Mouse (Mus musculus): ENCODE data around the gene Prn. TPM values are rescaled to one million over a fixed set of nuclear protein-coding genes. Genes with fewer than 3 reads are reported as not detected.

Gene Prn
- not detected in 2 replicates for polyA plus RNA-seq (2012; rRNA removed)

- H3K36me3 ChIP-seq (ENCODE audit: control insufficient read depth, insufficient read depth, low read length) = no peaks in the 10 kb centered on the region
- 6% methylated on average over 52 of the region's 52 CpGs for WGBS
- TF ChIP-seq POLR2A (IDR thresholded peaks at IDR 0.05; ENCODE audit: low read depth, low read length) (peak; percentile 63), CTCF (IDR thresholded peaks at IDR 0.05; ENCODE audit: extremely low read depth, insufficient read depth, insufficient read length, insufficient replicate concordance) (no peak)
Observed at GRCm38 (mm10) chr2:131909683-131910572, at the start of gene Prn, which contains the start of gene Prnp. TSS of gene Prn (plus strand) at chr2:131909957. TSS of gene Prnp (plus strand) at chr2:131909928.

GRCm38 (mm10) chr2:131862617-131863275, 47.0 kb upstream of the Prn start:
- DNase-seq (ENCODE audit: low read depth in 1 of 2, low spot score in 2 of 2) = no peak
- H3K4me3 ChIP-seq (ENCODE audit: extremely low read depth, insufficient read depth, insufficient read length) = no peak overlapping the region

More at GRCm38 (mm10) chr2:131909683-131910572, at the start of gene Prn, which contains the start of gene Prnp:
- Histone ChIP-seq H3K27ac (ENCODE audit: insufficient read depth, low read length) (peak within 1 kb of the TSS; percentile 47; the same call in 1 of the 2 replicates), H3K27me3 (ENCODE audit: control insufficient read depth, insufficient read depth, low read length) (no peaks in the 10 kb centered on the region), H3K4me1 (ENCODE audit: control insufficient read depth, insufficient read depth, insufficient read length) (no peaks in the 10 kb centered on the region), H3K4me3 (ENCODE audit: extremely low read depth, insufficient read depth, insufficient read length) (peak within 1 kb of the TSS; percentile 75)
- peak; percentile 71 to 86 for DNase-seq (ENCODE audit: low read depth in 1 of 2, low spot score in 2 of 2)

GRCm38 (mm10) chr2:131863472-131863871, 46.3 kb upstream of the Prn start:
- no peaks in the 10 kb centered on the region for H3K27me3 ChIP-seq (ENCODE audit: control insufficient read depth, insufficient read depth, low read length)
- H3K36me3 ChIP-seq (ENCODE audit: control insufficient read depth, insufficient read depth, low read length) = no peaks in the 10 kb centered on the region
- H3K4me3 ChIP-seq (ENCODE audit: extremely low read depth, insufficient read depth, insufficient read length) = no peak overlapping the region
- H3K4me1 ChIP-seq (ENCODE audit: control insufficient read depth, insufficient read depth, insufficient read length) = no peaks in the 10 kb centered on the region
- TF ChIP-seq CTCF (IDR thresholded peaks at IDR 0.05; ENCODE audit: extremely low read depth, insufficient read depth, insufficient read length, insufficient replicate concordance) (no peak), POLR2A (IDR thresholded peaks at IDR 0.05; ENCODE audit: low read depth, low read length) (no peak)
- no peak for DNase-seq (ENCODE audit: low read depth in 1 of 2, low spot score in 2 of 2)
- 74% methylated on average over 3 of the region's 3 CpGs for WGBS
- H3K27ac ChIP-seq (ENCODE audit: insufficient read depth, low read length) = no peak overlapping the region

More at GRCm38 (mm10) chr2:131862617-131863275, 47.0 kb upstream of the Prn start:
- Histone ChIP-seq H3K4me1 (ENCODE audit: control insufficient read depth, insufficient read depth, insufficient read length) (no peaks in the 10 kb centered on the region), H3K27ac (ENCODE audit: insufficient read depth, low read length) (no peak overlapping the region), H3K27me3 (ENCODE audit: control insufficient read depth, insufficient read depth, low read length) (no peaks in the 10 kb centered on the region), H3K36me3 (ENCODE audit: control insufficient read depth, insufficient read depth, low read length) (no peaks in the 10 kb centered on the region)
- WGBS = 83% methylated on average over 3 of the region's 3 CpGs
- TF ChIP-seq POLR2A (IDR thresholded peaks at IDR 0.05; ENCODE audit: low read depth, low read length) = no peak
- no peak for TF ChIP-seq CTCF (IDR thresholded peaks at IDR 0.05; ENCODE audit: extremely low read depth, insufficient read depth, insufficient read length, insufficient replicate concordance)

- H3K27ac ChIP-seq (ENCODE audit: insufficient read depth, low read length) = no peak overlapping the region
- H3K27me3 ChIP-seq (ENCODE audit: control insufficient read depth, insufficient read depth, low read length) = no peaks in the 10 kb centered on the region
- no peaks in the 10 kb centered on the region for H3K4me1 ChIP-seq (ENCODE audit: control insufficient read depth, insufficient read depth, insufficient read length)
- DNase-seq (ENCODE audit: low read depth in 1 of 2, low spot score in 2 of 2) = no peak
- TF ChIP-seq CTCF (IDR thresholded peaks at IDR 0.05; ENCODE audit: extremely low read depth, insufficient read depth, insufficient read length, insufficient replicate concordance) = no peak
- TF ChIP-seq POLR2A (IDR thresholded peaks at IDR 0.05; ENCODE audit: low read depth, low read length) = no peak
- no peak overlapping the region for H3K4me3 ChIP-seq (ENCODE audit: extremely low read depth, insufficient read depth, insufficient read length)
- H3K36me3 ChIP-seq (ENCODE audit: control insufficient read depth, insufficient read depth, low read length) = no peaks in the 10 kb centered on the region
- WGBS = 85% methylated on average over 2 of the region's 2 CpGs
Observed at GRCm38 (mm10) chr2:131864262-131864796, 45.4 kb upstream of the Prn start.

GRCm38 (mm10) chr2:131866676-131867075, 43.1 kb upstream of the Prn start:
- H3K4me3 ChIP-seq (ENCODE audit: extremely low read depth, insufficient read depth, insufficient read length) = no peak overlapping the region
- H3K27me3 ChIP-seq (ENCODE audit: control insufficient read depth, insufficient read depth, low read length) = no peaks in the 10 kb centered on the region
- H3K27ac ChIP-seq (ENCODE audit: insufficient read depth, low read length) = no peak overlapping the region
- TF ChIP-seq POLR2A (IDR thresholded peaks at IDR 0.05; ENCODE audit: low read depth, low read length) (no peak), CTCF (IDR thresholded peaks at IDR 0.05; ENCODE audit: extremely low read depth, insufficient read depth, insufficient read length, insufficient replicate concordance) (no peak)
- no peaks in the 10 kb centered on the region for H3K36me3 ChIP-seq (ENCODE audit: control insufficient read depth, insufficient read depth, low read length)
- H3K4me1 ChIP-seq (ENCODE audit: control insufficient read depth, insufficient read depth, insufficient read length) = no peaks in the 10 kb centered on the region
- DNase-seq (ENCODE audit: low read depth in 1 of 2, low spot score in 2 of 2) = no peak

GRCm38 (mm10) chr2:131868983-131869382, 40.8 kb upstream of the Prn start:
- Histone ChIP-seq H3K4me3 (ENCODE audit: extremely low read depth, insufficient read depth, insufficient read length) (no peak overlapping the region), H3K27me3 (ENCODE audit: control insufficient read depth, insufficient read depth, low read length) (no peaks in the 10 kb centered on the region), H3K36me3 (ENCODE audit: control insufficient read depth, insufficient read depth, low read length) (no peaks in the 10 kb centered on the region), H3K27ac (ENCODE audit: insufficient read depth, low read length) (no peak overlapping the region), H3K4me1 (ENCODE audit: control insufficient read depth, insufficient read depth, insufficient read length) (no peaks in the 10 kb centered on the region)
- DNase-seq (ENCODE audit: low read depth in 1 of 2, low spot score in 2 of 2) = no peak
- 95% methylated on average over 5 of the region's 5 CpGs for WGBS
- TF ChIP-seq CTCF (IDR thresholded peaks at IDR 0.05; ENCODE audit: extremely low read depth, insufficient read depth, insufficient read length, insufficient replicate concordance) (no peak), POLR2A (IDR thresholded peaks at IDR 0.05; ENCODE audit: low read depth, low read length) (no peak)

All from spleen, adult 2 months (tissue).